Mouse (Mus musculus) intestine, embryonic 14.5 days (tissue): ENCODE measurements around the gene Rilpl1. TPM values are rescaled to one million over a fixed set of nuclear protein-coding genes. Genes with fewer than 3 reads are reported as not detected.

ENCODE experiments used
- ATAC-seq: fragments of 200-750 bp; cut with Nextera tagmentation; replicated peaks from 2 replicates; pipeline ENCODE4 v1.8.0; 2017; ENCODE audit warnings: low read depth, moderate number of reproducible peaks, moderate TSS enrichment, moderate library complexity; ENCODE audit not compliant: low FRiP score, low TSS enrichment
- DNase-seq: peaks from one replicate; pipeline ENCODE4 v3.0.0-alpha.2; 2018; ENCODE audit warnings: low spot score
- H3K27ac ChIP-seq: fragments of 300-500 bp; sonication (generic); 2 replicates; pipeline ENCODE4 v1.5.1; 2014; ENCODE audit warnings: low read depth, mild to moderate bottlenecking, control low read depth
- H3K27me3 ChIP-seq: fragments of 300-500 bp; sonication (generic); replicated peaks from 2 replicates; pipeline ENCODE4 v1.6.1; 2014; ENCODE audit warnings: low read length, control low read depth; ENCODE audit not compliant: control insufficient read depth, insufficient read depth
- H3K36me3 ChIP-seq: fragments of 300-500 bp; sonication (generic); 2 replicates; pipeline ENCODE4 v1.6.1; 2014; ENCODE audit warnings: low read length, control low read depth; ENCODE audit not compliant: control insufficient read depth, insufficient read depth
- H3K4me1 ChIP-seq: fragments of 300-500 bp; sonication (generic); replicated peaks from 2 replicates; pipeline ENCODE4 v1.6.1; 2014; ENCODE audit warnings: low read length, control low read depth, mixed read lengths; ENCODE audit not compliant: control insufficient read depth, insufficient read depth
- H3K4me2 ChIP-seq: fragments of 300-500 bp; sonication (generic); 2 replicates; pipeline ENCODE4 v1.6.1; 2014; ENCODE audit warnings: low read length
- H3K4me3 ChIP-seq: fragments of 300-500 bp; sonication (generic); 2 replicates; pipeline ENCODE4 v1.5.1; 2014; ENCODE audit warnings: low read depth, low read length, control low read depth, mixed read lengths
- H3K9ac ChIP-seq: fragments of 300-500 bp; sonication (generic); 2 replicates; pipeline ENCODE4 v1.6.1; 2014; ENCODE audit warnings: mild to moderate bottlenecking, low read length
- H3K9me3 ChIP-seq: fragments of 300-500 bp; sonication (generic); 2 replicates; pipeline ENCODE4 v1.6.1; 2016; ENCODE audit warnings: low read length, control low read depth; ENCODE audit not compliant: control insufficient read depth
- WGBS: fragments of 180-500 bp; shearing (Covaris S2); extraction: QIAGEN DNeasy Blood & Tissue Kit; methylation state at CpG from one replicate; pipeline ENCODE4 v1.1.7; 2014; 5-methylcytosine and 5-hydroxymethylcytosine counted together
- polyA plus RNA-seq: library from polyadenylated mRNA; unstranded; fragments of >200 nt; fragmentation: Nextera tagmentation; extraction: Ambion mirVana; gene quantifications from 2 replicates; pipeline ENCODE4 v1.2.1, GENCODE M21; 2014

Gene Rilpl1
- polyA plus RNA-seq, 1 experiment from 2014 or later = 14.9 TPM

- no peak overlapping the region for H3K27ac ChIP-seq
- WGBS = 89% methylated on average over 4 of the region's 4 CpGs
- ATAC-seq (no peak), DNase-seq (no peak)
- H3K9ac ChIP-seq = no peak overlapping the region
- no peak overlapping the region for H3K4me3 ChIP-seq
- H3K27me3 ChIP-seq = no peaks in the 10 kb centered on the region
- H3K9me3 ChIP-seq = no peaks in the 10 kb centered on the region
- no peaks in the 10 kb centered on the region for H3K4me1 ChIP-seq
- H3K36me3 ChIP-seq = peaks cover 53% of the 10 kb centered on the region
- H3K4me2 ChIP-seq = no peak overlapping the region
Observed at GRCm38 (mm10) chr5:124492618-124493017, 38.6 kb downstream of the Rilpl1 start.

GRCm38 (mm10) chr5:124491732-124492131 is 39.5 kb downstream of the Rilpl1 start:
- Histone ChIP-seq H3K27ac (no peak overlapping the region), H3K27me3 (no peaks in the 10 kb centered on the region), H3K4me1 (no peaks in the 10 kb centered on the region), H3K4me3 (no peak overlapping the region), H3K4me2 (no peak overlapping the region), H3K9ac (no peak overlapping the region), H3K36me3 (peaks cover 53% of the 10 kb centered on the region), H3K9me3 (no peaks in the 10 kb centered on the region)
- DNase-seq = no peak
- ATAC-seq = no peak
- WGBS = 70% methylated on average over 4 of the region's 4 CpGs

GRCm38 (mm10) chr5:124488885-124489284 is 42.3 kb downstream of the Rilpl1 start:
- no peaks in the 10 kb centered on the region for H3K4me1 ChIP-seq
- no peak overlapping the region for H3K9ac ChIP-seq
- H3K9me3 ChIP-seq = no peaks in the 10 kb centered on the region
- H3K4me3 ChIP-seq = no peak overlapping the region
- DNase-seq (no peak), ATAC-seq (no peak)
- WGBS = 75% methylated on average over 3 of the region's 3 CpGs
- H3K36me3 ChIP-seq = peaks cover 38% of the 10 kb centered on the region
- no peak overlapping the region for H3K27ac ChIP-seq
- no peak overlapping the region for H3K4me2 ChIP-seq
- H3K27me3 ChIP-seq = no peaks in the 10 kb centered on the region

GRCm38 (mm10) chr5:124485654-124486053 is 45.5 kb downstream of the Rilpl1 start:
- no peak overlapping the region for H3K9ac ChIP-seq
- no peaks in the 10 kb centered on the region for H3K9me3 ChIP-seq
- no peaks in the 10 kb centered on the region for H3K4me1 ChIP-seq
- H3K4me2 ChIP-seq = no peak overlapping the region
- no peak overlapping the region for H3K4me3 ChIP-seq
- no peaks in the 10 kb centered on the region for H3K27me3 ChIP-seq
- WGBS = 92% methylated on average over 5 of the region's 5 CpGs
- H3K36me3 ChIP-seq = peaks cover 6% of the 10 kb centered on the region; the same call in 1 of the 2 replicates
- H3K27ac ChIP-seq = no peak overlapping the region
- ATAC-seq = no peak
- DNase-seq = no peak

- 6% methylated on average over 15 of the region's 15 CpGs for WGBS
- ATAC-seq = peak; percentile 47; the same call in 1 of the 2 replicates
- H3K4me1 ChIP-seq = no peaks in the 10 kb centered on the region
Observed at GRCm38 (mm10) chr5:124483655-124484396, 47.4 kb downstream of the Rilpl1 start.

GRCm38 (mm10) chr5:124482966-124483654 is 48.1 kb downstream of the Rilpl1 start, which contains the start of gene Snrnp35:
Gene Snrnp35, plus strand, starts transcription at chr5:124483134.
- H3K4me1 ChIP-seq = peaks cover 5% of the 10 kb centered on the region; the same call in 1 of the 2 replicates
- no peaks in the 10 kb centered on the region for H3K9me3 ChIP-seq
- H3K9ac ChIP-seq = peak within 1 kb of the TSS; percentile 89
- peak; percentile 94 for ATAC-seq
- peak within 1 kb of the TSS; percentile 53 for H3K4me2 ChIP-seq
- peak within 1 kb of the TSS; percentile 97 for H3K27ac ChIP-seq
- H3K4me3 ChIP-seq = peak within 1 kb of the TSS; percentile 60
- WGBS = under 1% methylated on average over 48 of the region's 48 CpGs
- H3K36me3 ChIP-seq = no peaks in the 10 kb centered on the region
- no peaks in the 10 kb centered on the region for H3K27me3 ChIP-seq
- peak; percentile 99 for DNase-seq

More at GRCm38 (mm10) chr5:124483655-124484396, 47.4 kb downstream of the Rilpl1 start:
- Histone ChIP-seq H3K9me3 (no peaks in the 10 kb centered on the region), H3K27ac (peak overlapping the region; percentile 97), H3K27me3 (no peaks in the 10 kb centered on the region), H3K4me2 (peak overlapping the region; percentile 53), H3K36me3 (no peaks in the 10 kb centered on the region), H3K4me3 (peak overlapping the region; percentile 60), H3K9ac (peak overlapping the region; percentile 89)
- no peak for DNase-seq

- Histone ChIP-seq H3K9me3 (no peaks in the 10 kb centered on the region), H3K4me3 (peak overlapping the region; percentile 60), H3K27me3 (no peaks in the 10 kb centered on the region), H3K9ac (peak overlapping the region; percentile 89), H3K4me1 (peaks cover 5% of the 10 kb centered on the region; the same call in 1 of the 2 replicates), H3K4me2 (peak overlapping the region; percentile 53), H3K36me3 (no peaks in the 10 kb centered on the region), H3K27ac (peak overlapping the region; percentile 97)
- WGBS = 3% methylated on average over 13 of the region's 13 CpGs
- no peak; the same call in 1 of the 2 replicates for ATAC-seq
- peak; percentile 86 for DNase-seq
Observed at GRCm38 (mm10) chr5:124482436-124482965, 48.7 kb downstream of the Rilpl1 start.

GRCm38 (mm10) chr5:124481714-124482113 is 49.5 kb downstream of the Rilpl1 start:
- Histone ChIP-seq H3K27me3 (no peaks in the 10 kb centered on the region), H3K4me1 (peaks cover 5% of the 10 kb centered on the region; the same call in 1 of the 2 replicates), H3K4me2 (no peak overlapping the region), H3K27ac (no peak overlapping the region), H3K9ac (no peak overlapping the region), H3K36me3 (no peaks in the 10 kb centered on the region), H3K9me3 (no peaks in the 10 kb centered on the region), H3K4me3 (no peak overlapping the region)
- 84% methylated on average over 4 of the region's 4 CpGs for WGBS
- no peak for ATAC-seq
- no peak for DNase-seq
